Mouse (Mus musculus) heart, adult 2 months (tissue): ENCODE measurements at regions not wholly inside any gene's neighbourhood (a gene's known extent, or its start where the extent isn't known, plus 50 kb on each side); places are given as distances from the start of the nearest gene placed in this dataset.
"Not testable (repeated sequence)": the region's sequence is repeated elsewhere in the genome, so short reads cannot be mapped to it uniquely, and the experiment has no call there.

Experiments used
- CTCF ChIP-seq: fragments of 200-600 bp; IDR thresholded peaks from 2 replicates; pipeline ENCODE4 v1.8.1; 2022; ENCODE audit warnings: antibody characterized with exemption, mild to moderate bottlenecking, moderate library complexity
- POLR2A ChIP-seq: fragments of 200-500 bp; IDR thresholded peaks from 2 replicates; pipeline ENCODE4 v1.6.1; 2011; ENCODE audit warnings: mild to moderate bottlenecking, low read depth, low read length, control low read depth; ENCODE audit not compliant: insufficient read depth

DNA sequence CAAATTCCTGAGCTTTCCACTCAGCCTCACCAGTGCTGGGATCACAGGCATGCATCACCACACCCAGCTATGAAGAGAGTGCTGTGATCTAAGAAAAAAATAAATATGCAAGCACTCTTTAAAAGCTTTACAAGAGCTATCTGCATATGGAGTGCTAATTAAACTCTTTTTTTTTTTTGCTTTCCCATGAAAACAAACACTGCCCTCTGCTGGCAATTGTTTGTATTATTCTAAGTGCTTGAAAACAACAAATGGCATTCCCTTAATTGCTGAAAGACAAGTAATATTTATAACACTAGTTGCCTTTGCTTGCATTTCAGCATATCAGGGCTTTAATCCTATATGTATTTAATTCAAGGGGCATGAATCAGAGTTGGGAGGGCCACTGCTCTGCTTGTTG, 91.8 kb downstream of the 5730507C01Rik start:
- not testable (repeated sequence) for TF ChIP-seq POLR2A
- TF ChIP-seq CTCF = peak; percentile 58
